In the genomic region with DNA sequence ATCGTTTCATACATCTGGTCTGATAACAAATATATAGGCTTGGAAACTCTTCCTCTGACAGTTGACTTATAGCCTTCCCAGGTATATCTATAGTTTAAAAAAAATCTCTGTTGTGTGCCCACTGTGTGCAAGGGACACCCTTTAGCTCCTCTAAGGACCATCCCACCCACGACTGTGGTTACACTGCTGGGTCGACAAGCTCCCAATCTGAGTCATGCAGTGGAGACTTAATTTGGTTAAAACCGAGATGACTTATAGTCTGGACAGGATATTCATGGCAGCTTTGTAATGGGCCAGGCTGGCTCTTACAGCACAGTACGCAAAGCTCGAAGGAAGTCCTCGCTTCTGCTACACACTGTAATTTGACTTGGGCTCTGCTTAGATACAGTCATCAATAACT, we compare ENCODE assay signal across 17 mouse cellular contexts.
"Had no signal": no experiment of that assay in that cellular context is flagged by ENCODE, and none has a peak within 500 bp of the region (broad histone marks: within the 10 kb centered on the region; RNA-seq: fewer than 3 reads in every experiment).

No protein-coding gene starts in this region.

- H3K4me2 ChIP-seq: neural tube, embryonic 12.5 days; neural tube, embryonic 13.5 days; neural tube, embryonic 15.5 days; stomach, embryonic 15.5 days had no signal

- H3K36me3 ChIP-seq: neural tube, embryonic 12.5 days; neural tube, embryonic 13.5 days; neural tube, embryonic 15.5 days; stomach, embryonic 15.5 days had no signal

- H3K27ac ChIP-seq: neural tube, embryonic 12.5 days; neural tube, embryonic 13.5 days; neural tube, embryonic 15.5 days; stomach, embryonic 15.5 days; stomach, postnatal 0 days had no signal

- H3K9ac ChIP-seq: neural tube, embryonic 12.5 days; neural tube, embryonic 13.5 days; neural tube, embryonic 15.5 days; stomach, embryonic 15.5 days had no signal

- H3K9me3 ChIP-seq: neural tube, embryonic 12.5 days; neural tube, embryonic 13.5 days; neural tube, embryonic 15.5 days; stomach, embryonic 15.5 days had no signal

- H3K27me3 ChIP-seq: neural tube, embryonic 12.5 days; stomach, embryonic 15.5 days had no signal

- H3K4me1 ChIP-seq: stomach, embryonic 15.5 days had no signal

- H3K4me3 ChIP-seq: neural tube, embryonic 12.5 days; neural tube, embryonic 13.5 days; neural tube, embryonic 15.5 days; stomach, embryonic 15.5 days had no signal

- DNase-seq: retina, postnatal 1 day; right cerebral cortex, adult 18-20 months; right cerebral cortex, postnatal 14 days; right cerebral cortex, postnatal 25 days; right cerebral cortex, postnatal 4 days; spleen, adult 18-20 months; thymus, adult 18-20 months; thymus, adult 2 months; thymus, postnatal 14 days; thymus, postnatal 25 days; thymus, postnatal 36 days; thymus, postnatal 4 days had no signal
